Mouse (Mus musculus) heart, postnatal 0 days (tissue): Measurements from ENCODE around the gene St6galnac3. TPM values are rescaled to one million over a fixed set of nuclear protein-coding genes. Genes with fewer than 3 reads are reported as not detected.

Experiments used
- ATAC-seq: fragments of 200-750 bp; cut with Nextera tagmentation; 2 replicates; pipeline ENCODE4 v1.8.0; 2017; ENCODE audit warnings: low read depth, moderate number of reproducible peaks, moderate library complexity; ENCODE audit not compliant: insufficient read depth
- DNase-seq: peaks from one replicate; pipeline ENCODE4 v3.0.0-alpha.2; 2016; ENCODE audit warnings: low spot score
- H3K27ac ChIP-seq: fragments of 300-500 bp; sonication (generic); 2 replicates; pipeline ENCODE4 v1.5.1; 2014; ENCODE audit warnings: low read depth, mild to moderate bottlenecking
- H3K27me3 ChIP-seq: fragments of 300-500 bp; sonication (generic); 2 replicates; pipeline ENCODE4 v1.6.1; 2014; ENCODE audit warnings: low read length, mixed read lengths; ENCODE audit not compliant: control insufficient read depth, insufficient read depth
- H3K36me3 ChIP-seq: fragments of 300-500 bp; sonication (generic); replicated peaks from 2 replicates; pipeline ENCODE4 v1.6.1; 2014; ENCODE audit warnings: low read length, mixed read lengths; ENCODE audit not compliant: control insufficient read depth, insufficient read depth
- H3K4me1 ChIP-seq: fragments of 300-500 bp; sonication (generic); 2 replicates; pipeline ENCODE4 v1.6.1; 2014; ENCODE audit warnings: antibody characterized with exemption; ENCODE audit not compliant: control insufficient read depth, insufficient read depth
- H3K4me2 ChIP-seq: fragments of 300-500 bp; sonication (generic); 2 replicates; pipeline ENCODE4 v1.6.1; 2014; ENCODE audit warnings: low read depth, mild to moderate bottlenecking, low read length, moderate library complexity
- H3K4me3 ChIP-seq: fragments of 300-500 bp; sonication (generic); 2 replicates; pipeline ENCODE4 v1.5.1; 2014; ENCODE audit warnings: low read depth, low read length
- H3K9ac ChIP-seq: fragments of 300-500 bp; sonication (generic); replicated peaks from 2 replicates; pipeline ENCODE4 v1.6.1; 2014; ENCODE audit warnings: low read depth, low read length, mixed read lengths
- H3K9me3 ChIP-seq: fragments of 300-500 bp; sonication (generic); replicated peaks from 2 replicates; pipeline ENCODE4 v1.6.1; 2016; ENCODE audit warnings: low read length; ENCODE audit not compliant: control insufficient read depth
- CTCF ChIP-seq: IDR thresholded peaks from 2 replicates; pipeline ENCODE4 v1.5.1; 2016; ENCODE audit warnings: antibody characterized with exemption, control low read depth, low read depth
- EP300 ChIP-seq: IDR thresholded peaks from 2 replicates; pipeline ENCODE4 v1.6.1; 2016; ENCODE audit warnings: antibody characterized with exemption, low read depth
- WGBS: fragments of 180-500 bp; shearing (Covaris S2); extraction: QIAGEN DNeasy Blood & Tissue Kit; methylation state at CpG from one replicate; pipeline ENCODE4 v1.1.7; 2014; 5-methylcytosine and 5-hydroxymethylcytosine counted together
- polyA plus RNA-seq: library from polyadenylated mRNA; unstranded; fragments of >200 nt; fragmentation: Nextera tagmentation; extraction: Ambion mirVana; gene quantifications from 2 replicates; pipeline ENCODE4 v1.2.1, GENCODE M21; 2015
- total RNA-seq: library from RNA; depleted of rRNA; stranded (reverse); fragments of >200 nt; gene quantifications from 2 replicates; pipeline ENCODE4 v1.2.3, GENCODE M21; 2014; ENCODE audit warnings: low replicate concordance

St6galnac3 gene
- total and polyA plus RNA-seq, 2 experiments from 2014 or later, result 9.7 to 22.5 TPM

DNA sequence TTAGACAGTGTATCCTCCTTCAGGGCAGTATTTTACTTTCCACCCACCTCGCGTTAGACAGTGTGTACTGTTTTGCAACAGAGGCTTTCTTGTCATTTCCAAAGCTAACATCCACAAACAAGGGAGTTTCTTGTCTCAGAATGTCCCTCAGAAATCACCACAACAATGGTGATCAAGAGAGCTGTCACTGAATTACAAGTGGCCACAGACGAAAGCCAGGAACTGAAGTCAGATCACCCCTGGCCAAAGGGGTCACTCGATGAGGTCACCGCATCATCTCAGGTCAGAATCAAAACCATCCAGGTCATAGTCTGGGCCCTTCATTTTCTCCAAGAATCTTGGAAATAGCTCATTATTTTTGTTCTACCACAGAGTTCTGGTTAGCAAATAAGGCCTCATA lies 37.1 kb downstream of the St6galnac3 start:
- ATAC-seq, result no peak
- TF ChIP-seq EP300 (no peak), CTCF (no peak)
- Histone ChIP-seq H3K4me3 (no peak overlapping the region), H3K27me3 (no peaks in the 10 kb centered on the region), H3K36me3 (no peaks in the 10 kb centered on the region), H3K27ac (no peak overlapping the region), H3K4me1 (peaks cover 35% of the 10 kb centered on the region), H3K4me2 (no peak overlapping the region), H3K9ac (no peak overlapping the region), H3K9me3 (no peaks in the 10 kb centered on the region)
- DNase-seq, result no peak
- 51% methylated on average over 5 of the region's 5 CpGs for WGBS

DNA sequence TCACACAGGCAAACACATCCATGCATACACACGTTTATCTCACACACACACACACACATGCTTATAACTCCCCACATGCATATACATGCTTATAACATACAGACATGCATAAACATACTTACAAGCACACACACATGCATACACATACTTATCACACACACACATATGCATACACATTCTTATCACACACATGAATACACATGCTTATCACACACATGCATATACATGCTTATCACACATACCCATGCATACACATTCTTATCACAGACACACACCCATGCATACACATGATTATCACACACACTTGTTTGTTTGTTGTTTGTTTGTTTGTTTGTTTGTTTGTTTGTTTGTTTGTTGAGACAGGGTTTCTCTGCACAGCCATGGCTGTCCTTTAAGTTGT lies 40.1 kb downstream of the St6galnac3 start:
- Histone ChIP-seq H3K27ac (no peak overlapping the region), H3K4me3 (no peak overlapping the region), H3K4me2 (no peak overlapping the region), H3K27me3 (no peaks in the 10 kb centered on the region), H3K36me3 (no peaks in the 10 kb centered on the region), H3K9ac (no peak overlapping the region), H3K9me3 (no peaks in the 10 kb centered on the region), H3K4me1 (peaks cover 13% of the 10 kb centered on the region)
- DNase-seq (no peak), ATAC-seq (no peak)
- 83% methylated on average over 1 of the region's 1 CpGs for WGBS
- no peak for TF ChIP-seq EP300
- TF ChIP-seq CTCF, result no peak

DNA sequence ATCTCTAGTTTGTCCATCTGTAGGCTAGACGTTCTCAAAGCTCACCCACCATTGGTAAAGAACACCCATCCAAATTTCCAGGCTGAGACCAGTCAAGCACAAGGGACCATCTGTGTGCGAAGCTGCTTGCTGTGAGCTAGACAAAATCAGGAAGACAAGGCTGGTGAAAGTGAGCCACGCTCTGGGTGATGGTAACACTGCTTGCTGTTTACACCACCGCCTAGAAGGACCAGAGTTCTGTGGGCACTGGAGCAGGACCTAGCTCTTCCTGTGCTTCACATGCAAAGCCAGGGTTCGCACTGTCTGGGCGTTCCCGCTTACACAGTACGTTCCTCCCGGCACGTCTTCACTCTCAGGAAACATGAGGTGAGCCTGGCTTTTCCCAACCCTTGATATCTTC lies 42.7 kb downstream of the St6galnac3 start:
- Histone ChIP-seq H3K27ac (no peak overlapping the region), H3K4me2 (no peak overlapping the region), H3K4me3 (no peak overlapping the region), H3K27me3 (no peaks in the 10 kb centered on the region), H3K9me3 (no peaks in the 10 kb centered on the region), H3K36me3 (no peaks in the 10 kb centered on the region), H3K9ac (no peak overlapping the region), H3K4me1 (no peaks in the 10 kb centered on the region)
- ATAC-seq (no peak), DNase-seq (no peak)
- TF ChIP-seq EP300 (no peak), CTCF (no peak)
- WGBS, result 85% methylated on average over 10 of the region's 10 CpGs

DNA sequence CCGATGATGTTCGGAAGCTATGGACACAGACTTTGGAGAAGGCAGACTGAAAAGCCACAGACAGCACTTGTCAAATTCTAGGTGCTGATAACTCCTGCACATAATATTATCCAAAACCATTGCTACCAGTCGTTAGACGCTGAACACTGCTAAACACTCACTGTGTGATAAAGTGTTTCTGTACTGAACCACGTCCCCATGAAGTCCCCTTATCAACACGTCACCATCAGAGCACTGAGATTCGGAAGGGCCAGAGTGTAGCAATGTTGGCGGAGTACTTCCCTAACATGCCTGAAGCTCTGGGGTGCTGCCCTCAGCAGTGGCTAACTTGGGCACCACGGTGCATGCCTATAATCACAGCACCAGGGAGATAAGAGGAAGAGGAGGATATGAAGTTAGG lies 43.3 kb downstream of the St6galnac3 start:
- Histone ChIP-seq H3K36me3 (no peaks in the 10 kb centered on the region), H3K4me3 (no peak overlapping the region), H3K9ac (no peak overlapping the region), H3K9me3 (no peaks in the 10 kb centered on the region), H3K27ac (no peak overlapping the region), H3K4me1 (no peaks in the 10 kb centered on the region), H3K27me3 (no peaks in the 10 kb centered on the region), H3K4me2 (no peak overlapping the region)
- ATAC-seq, result no peak
- no peak for TF ChIP-seq EP300
- no peak for TF ChIP-seq CTCF
- no peak for DNase-seq
- whole genome bisulfite sequencing, result 49% methylated on average over 9 of the region's 9 CpGs

DNA sequence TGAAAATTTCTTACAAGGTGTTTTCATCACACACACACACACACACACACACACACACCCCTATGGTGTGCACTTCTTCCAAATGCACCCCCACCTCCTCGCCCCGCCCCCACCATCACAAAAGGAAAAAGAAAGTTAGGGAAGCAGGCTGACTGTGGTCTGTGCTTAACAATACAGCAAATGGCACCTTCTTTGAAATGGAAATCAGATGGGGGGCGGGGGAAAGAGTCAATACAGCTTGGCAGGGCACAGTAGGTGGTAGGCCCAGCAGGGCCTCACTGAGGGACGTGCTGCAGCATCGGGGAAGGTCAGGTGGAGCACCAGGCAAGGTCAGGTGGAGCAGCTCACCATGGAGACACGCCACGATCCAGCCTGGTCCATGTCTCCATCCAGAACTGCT lies 49.1 kb downstream of the St6galnac3 start:
- 0 out of 2 replicates have a peak, but pooled peaks cover 3% of the 10 kb centered on the region for H3K27me3 ChIP-seq
- H3K4me3 ChIP-seq, result no peak overlapping the region
- no peaks in the 10 kb centered on the region for H3K36me3 ChIP-seq
- peaks cover 6% of the 10 kb centered on the region; the same call in 1 of the 2 replicates for H3K4me1 ChIP-seq
- no peak overlapping the region for H3K27ac ChIP-seq
- ATAC-seq (no peak), DNase-seq (no peak)
- H3K9me3 ChIP-seq, result no peaks in the 10 kb centered on the region
- H3K9ac ChIP-seq, result no peak overlapping the region
- 49% methylated on average over 7 of the region's 7 CpGs for WGBS
- TF ChIP-seq EP300 (no peak), CTCF (no peak)
- H3K4me2 ChIP-seq, result no peak overlapping the region

DNA sequence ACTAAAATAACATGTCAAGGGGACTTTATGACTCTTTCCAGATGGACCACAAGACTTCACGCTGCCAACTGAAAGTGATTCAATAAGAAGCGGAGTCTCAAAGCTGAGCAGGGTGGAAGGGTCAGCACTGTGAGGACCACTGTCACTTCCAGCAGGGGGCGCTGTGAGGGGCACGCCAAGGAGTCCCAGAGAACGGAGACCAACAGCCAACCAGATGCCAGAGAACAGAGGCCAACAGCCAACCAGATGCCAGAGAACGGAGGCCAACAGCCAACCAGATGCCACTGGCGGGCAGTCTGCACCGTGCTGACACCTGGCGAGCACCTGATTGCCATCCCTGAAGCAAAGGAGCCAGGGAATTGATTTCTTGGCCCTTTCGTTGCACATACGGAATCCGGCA lies 49.9 kb downstream of the St6galnac3 start:
- Histone ChIP-seq H3K4me3 (no peak overlapping the region), H3K9me3 (no peaks in the 10 kb centered on the region), H3K9ac (no peak overlapping the region), H3K4me1 (peaks cover 6% of the 10 kb centered on the region; the same call in 1 of the 2 replicates), H3K27me3 (0 out of 2 replicates have a peak, but pooled peaks cover 3% of the 10 kb centered on the region), H3K27ac (no peak overlapping the region), H3K4me2 (no peak overlapping the region), H3K36me3 (no peaks in the 10 kb centered on the region)
- ATAC-seq, result peak; percentile 71
- 45% methylated on average over 12 of the region's 12 CpGs for WGBS
- peak; percentile 42 for DNase-seq
- peak; percentile 64 for TF ChIP-seq CTCF
- TF ChIP-seq EP300, result no peak
